Mouse (Mus musculus) midbrain, embryonic 16.5 days (tissue): ENCODE measurements at regions not wholly inside any gene's neighbourhood (a gene's known extent, or its start where the extent isn't known, plus 50 kb on each side); places are given as distances from the start of the nearest gene placed in this dataset.

Experiments used
- ATAC-seq: fragments of 200-750 bp; cut with Nextera tagmentation; 2 replicates; pipeline ENCODE4 v1.8.0; 2017; ENCODE audit warnings: moderate TSS enrichment
- H3K27ac ChIP-seq: fragments of 300-500 bp; sonication (generic); 2 replicates; pipeline ENCODE4 v1.5.1; 2014; ENCODE audit warnings: mild to moderate bottlenecking, low read length, mixed read lengths
- H3K27me3 ChIP-seq: fragments of 300-500 bp; sonication (generic); 2 replicates; pipeline ENCODE4 v1.6.1; 2014; ENCODE audit warnings: low read depth, low read length, mixed read lengths; ENCODE audit not compliant: control insufficient read depth, insufficient read depth
- H3K36me3 ChIP-seq: fragments of 300-500 bp; sonication (generic); 2 replicates; pipeline ENCODE4 v1.6.1; 2014; ENCODE audit warnings: mild to moderate bottlenecking, low read length, moderate library complexity, mixed read lengths; ENCODE audit not compliant: control insufficient read depth, insufficient read depth
- H3K4me1 ChIP-seq: fragments of 300-500 bp; sonication (generic); 2 replicates; pipeline ENCODE4 v1.6.1; 2014; ENCODE audit warnings: mild to moderate bottlenecking, low read length, mixed read lengths; ENCODE audit not compliant: control insufficient read depth, insufficient read depth
- H3K4me2 ChIP-seq: fragments of 300-500 bp; sonication (generic); 2 replicates; pipeline ENCODE4 v1.6.1; 2014; ENCODE audit warnings: mild to moderate bottlenecking, low read length, mixed read lengths
- H3K4me3 ChIP-seq: fragments of 300-500 bp; sonication (generic); 2 replicates; pipeline ENCODE4 v1.5.1; 2014; ENCODE audit warnings: low read depth, mild to moderate bottlenecking, low read length, moderate library complexity, mixed read lengths
- H3K9ac ChIP-seq: fragments of 300-500 bp; sonication (generic); 2 replicates; pipeline ENCODE4 v1.6.1; 2014; ENCODE audit warnings: low read depth, low read length, mixed read lengths
- H3K9me3 ChIP-seq: fragments of 300-500 bp; sonication (generic); replicated peaks from 2 replicates; pipeline ENCODE4 v1.6.1; 2014; ENCODE audit warnings: mild to moderate bottlenecking, low read length, mixed read lengths; ENCODE audit not compliant: control insufficient read depth, poor library complexity, severe bottlenecking
- WGBS: fragments of 180-500 bp; shearing (Covaris S2); extraction: QIAGEN DNeasy Blood & Tissue Kit; methylation state at CpG from one replicate; pipeline ENCODE4 v1.1.7; 2014; 5-methylcytosine and 5-hydroxymethylcytosine counted together

DNA sequence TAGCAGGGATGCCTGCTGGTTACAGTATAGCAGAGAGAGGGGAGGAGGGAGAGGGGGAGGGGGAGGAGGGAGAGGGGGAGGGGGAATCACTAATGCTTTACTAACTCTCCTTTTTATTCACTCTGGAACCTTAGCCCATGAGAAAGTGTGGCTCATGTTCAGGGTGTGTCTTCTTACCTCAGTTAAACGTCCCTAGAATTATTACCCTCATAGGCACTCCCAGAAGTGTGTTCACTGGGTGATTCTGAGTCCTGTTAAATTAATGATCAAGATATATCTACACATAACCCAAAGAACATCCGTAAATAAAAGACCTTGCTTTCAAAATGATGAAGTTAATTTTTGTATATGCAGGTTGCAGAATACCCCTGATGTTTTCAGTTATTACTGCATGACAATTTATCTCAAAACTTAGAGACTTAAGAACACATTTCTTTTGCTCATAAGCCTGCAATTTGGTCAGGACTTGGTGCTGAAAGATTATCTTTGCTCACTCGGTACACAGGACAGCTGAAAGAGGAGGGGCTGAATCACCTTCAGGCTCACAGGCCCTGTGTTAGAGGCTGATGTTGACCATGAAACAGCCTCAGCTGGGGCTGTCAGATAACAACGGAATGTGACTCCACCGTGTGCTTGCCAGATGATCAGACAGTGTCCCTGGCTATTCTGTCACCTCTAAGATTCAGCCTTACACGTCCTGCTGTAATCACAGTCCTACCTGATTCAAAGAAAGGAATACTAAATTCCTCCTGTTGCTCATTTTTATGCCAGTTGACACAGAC, 195.0 kb downstream of the Pik3r1 start:
- Histone ChIP-seq H3K9me3 (no peaks in the 10 kb centered on the region), H3K27ac (no peak overlapping the region), H3K4me1 (peaks cover 4% of the 10 kb centered on the region; the same call in 1 of the 2 replicates), H3K4me2 (no peak overlapping the region), H3K36me3 (no peaks in the 10 kb centered on the region), H3K9ac (no peak overlapping the region), H3K27me3 (no peaks in the 10 kb centered on the region), H3K4me3 (no peak overlapping the region)
- no peak for ATAC-seq
- WGBS: 78% methylated on average over 6 of the region's 6 CpGs

DNA sequence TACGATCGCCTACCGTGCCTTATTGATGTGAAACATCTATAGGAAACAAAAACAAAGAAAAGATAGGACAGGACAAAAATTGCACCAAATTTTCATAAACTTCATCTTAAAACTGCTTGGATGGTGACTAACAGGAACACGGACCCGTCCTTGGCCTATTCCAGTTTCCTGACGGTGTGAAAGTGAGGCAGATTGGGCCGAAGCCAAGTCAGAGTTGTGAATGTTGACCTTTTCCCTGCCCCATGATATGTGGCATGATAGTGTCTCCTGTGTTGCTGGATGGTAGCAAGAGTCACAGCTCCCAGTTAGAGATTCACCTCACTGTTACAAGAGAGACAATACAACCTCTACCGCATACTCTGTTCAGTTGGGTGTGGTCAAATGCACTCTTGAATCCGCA, 195.8 kb downstream of the Pik3r1 start:
- Histone ChIP-seq H3K4me2 (no peak overlapping the region), H3K27ac (no peak overlapping the region), H3K9ac (no peak overlapping the region), H3K36me3 (no peaks in the 10 kb centered on the region), H3K9me3 (no peaks in the 10 kb centered on the region), H3K4me1 (peaks cover 4% of the 10 kb centered on the region; the same call in 1 of the 2 replicates), H3K27me3 (no peaks in the 10 kb centered on the region), H3K4me3 (no peak overlapping the region)
- no peak for ATAC-seq
- 95% methylated on average over 9 of the region's 9 CpGs for WGBS

DNA sequence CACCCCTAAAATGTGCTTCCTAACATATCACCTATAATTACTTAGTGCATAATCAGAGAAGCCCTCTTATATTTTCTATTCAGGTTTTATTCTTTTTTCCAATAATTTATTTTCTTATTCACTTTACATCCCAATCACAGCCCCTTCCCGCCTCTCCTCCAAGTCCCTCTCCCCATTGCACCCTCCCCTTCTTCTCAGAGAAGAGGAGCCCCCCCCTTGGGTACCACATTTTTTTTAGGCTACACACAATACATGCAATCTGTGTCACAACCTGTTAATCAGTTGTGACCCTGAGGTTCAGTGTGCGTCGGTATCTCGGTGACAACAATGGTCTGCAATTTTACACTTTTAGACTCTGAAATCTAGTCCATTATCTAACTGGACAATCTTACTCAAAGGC, 198.0 kb downstream of the Pik3r1 start:
- peaks cover 4% of the 10 kb centered on the region; the same call in 1 of the 2 replicates for H3K4me1 ChIP-seq
- H3K9ac ChIP-seq: no peak overlapping the region
- no peaks in the 10 kb centered on the region for H3K27me3 ChIP-seq
- no peaks in the 10 kb centered on the region for H3K36me3 ChIP-seq
- H3K9me3 ChIP-seq: no peaks in the 10 kb centered on the region
- WGBS: 24% methylated on average over 4 of the region's 4 CpGs
- H3K27ac ChIP-seq: no peak overlapping the region
- no peak overlapping the region for H3K4me3 ChIP-seq
- H3K4me2 ChIP-seq: no peak overlapping the region
- no peak for ATAC-seq

DNA sequence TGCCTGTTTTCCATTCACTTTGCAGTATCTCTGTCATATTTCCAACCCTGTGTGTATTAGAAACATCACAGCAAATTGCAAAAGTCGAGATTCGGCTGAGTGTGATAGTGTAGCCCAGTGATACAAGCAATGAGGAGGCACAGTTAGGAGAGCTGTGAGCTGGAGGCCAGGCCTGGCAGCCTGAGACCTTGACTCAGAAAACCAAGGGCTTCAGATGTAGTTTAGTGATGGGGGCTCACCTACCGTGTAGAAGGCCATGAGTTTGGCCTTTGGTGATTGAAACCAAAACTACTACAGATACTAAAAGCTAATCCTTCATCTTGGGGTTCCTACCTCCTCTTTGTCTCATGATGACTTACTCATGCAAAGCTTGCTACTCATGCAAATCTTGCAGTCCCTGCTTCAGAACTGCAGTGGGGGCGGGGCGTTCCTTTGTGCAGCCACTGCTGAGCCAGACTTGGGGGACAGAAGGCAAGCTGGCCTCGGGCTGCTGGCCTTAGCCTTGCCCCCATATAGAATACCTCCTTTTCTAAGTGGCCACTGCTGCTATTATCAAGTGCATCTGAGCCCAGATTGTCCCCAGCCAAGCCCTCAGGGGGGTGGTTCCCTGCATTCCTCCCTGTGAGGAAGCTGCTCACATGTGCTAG, 198.9 kb downstream of the Pik3r1 start:
- no peaks in the 10 kb centered on the region for H3K27me3 ChIP-seq
- no peak overlapping the region for H3K9ac ChIP-seq
- H3K4me2 ChIP-seq: no peak overlapping the region
- H3K4me3 ChIP-seq: no peak overlapping the region
- no peaks in the 10 kb centered on the region for H3K36me3 ChIP-seq
- H3K9me3 ChIP-seq: no peaks in the 10 kb centered on the region
- whole genome bisulfite sequencing: 52% methylated on average over 6 of the region's 6 CpGs
- H3K4me1 ChIP-seq: peaks cover 4% of the 10 kb centered on the region; the same call in 1 of the 2 replicates
- no peak overlapping the region for H3K27ac ChIP-seq
- ATAC-seq: no peak

DNA sequence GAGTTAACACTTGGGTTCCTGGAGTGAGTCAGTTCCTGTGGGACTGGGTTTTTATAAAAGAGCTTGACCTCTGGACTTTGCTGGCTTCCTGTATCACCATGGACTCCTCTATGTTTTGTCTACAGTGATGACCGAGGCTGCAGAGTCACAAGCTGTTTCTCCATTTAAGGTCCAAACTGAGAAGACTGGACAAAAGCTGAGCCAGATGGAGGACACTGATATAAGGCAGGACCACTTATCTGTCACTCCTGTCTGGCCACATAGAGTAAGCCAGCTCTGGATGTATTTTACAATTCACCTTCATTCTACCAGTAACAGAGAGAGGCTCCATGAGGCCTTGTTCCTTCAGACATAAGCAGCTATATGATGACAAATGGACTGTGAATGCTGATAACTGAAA, 202.7 kb downstream of the Pik3r1 start:
- 93% methylated on average over 1 of the region's 1 CpGs for WGBS
- H3K4me2 ChIP-seq: no peak overlapping the region
- ATAC-seq: no peak
- no peak overlapping the region for H3K9ac ChIP-seq
- no peaks in the 10 kb centered on the region for H3K9me3 ChIP-seq
- H3K4me3 ChIP-seq: no peak overlapping the region
- no peaks in the 10 kb centered on the region for H3K36me3 ChIP-seq
- no peak overlapping the region for H3K27ac ChIP-seq
- H3K4me1 ChIP-seq: peaks cover 4% of the 10 kb centered on the region; the same call in 1 of the 2 replicates
- H3K27me3 ChIP-seq: no peaks in the 10 kb centered on the region

DNA sequence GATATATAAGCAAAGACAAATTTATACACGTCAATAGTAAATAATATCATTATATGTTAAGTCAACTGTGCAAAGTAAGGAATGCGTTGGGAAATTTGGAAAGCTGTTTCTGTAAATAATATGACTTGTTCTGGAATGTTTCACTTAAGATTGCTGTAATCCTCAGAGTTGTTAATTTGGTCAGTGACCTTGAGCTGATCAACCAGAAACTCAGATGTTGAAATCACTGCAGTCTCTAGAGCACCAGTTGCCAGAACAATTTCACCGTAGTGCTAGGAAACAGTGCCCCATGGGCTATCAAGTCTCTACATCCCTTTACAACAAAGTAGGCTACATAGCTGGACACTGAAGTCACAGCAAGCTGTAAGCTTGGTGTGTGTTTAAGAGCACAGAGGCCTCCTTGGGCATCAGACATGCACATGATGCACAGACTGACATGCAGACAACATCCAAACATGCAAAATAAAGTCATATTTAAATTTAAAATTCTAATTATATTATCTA, 212.6 kb downstream of the Pik3r1 start:
- H3K36me3 ChIP-seq: no peaks in the 10 kb centered on the region
- no peaks in the 10 kb centered on the region for H3K4me1 ChIP-seq
- WGBS: 81% methylated on average over 3 of the region's 3 CpGs
- H3K9ac ChIP-seq: no peak overlapping the region
- H3K4me2 ChIP-seq: no peak overlapping the region
- H3K9me3 ChIP-seq: no peaks in the 10 kb centered on the region
- H3K27ac ChIP-seq: no peak overlapping the region
- H3K4me3 ChIP-seq: no peak overlapping the region
- no peaks in the 10 kb centered on the region for H3K27me3 ChIP-seq
- ATAC-seq: no peak

DNA sequence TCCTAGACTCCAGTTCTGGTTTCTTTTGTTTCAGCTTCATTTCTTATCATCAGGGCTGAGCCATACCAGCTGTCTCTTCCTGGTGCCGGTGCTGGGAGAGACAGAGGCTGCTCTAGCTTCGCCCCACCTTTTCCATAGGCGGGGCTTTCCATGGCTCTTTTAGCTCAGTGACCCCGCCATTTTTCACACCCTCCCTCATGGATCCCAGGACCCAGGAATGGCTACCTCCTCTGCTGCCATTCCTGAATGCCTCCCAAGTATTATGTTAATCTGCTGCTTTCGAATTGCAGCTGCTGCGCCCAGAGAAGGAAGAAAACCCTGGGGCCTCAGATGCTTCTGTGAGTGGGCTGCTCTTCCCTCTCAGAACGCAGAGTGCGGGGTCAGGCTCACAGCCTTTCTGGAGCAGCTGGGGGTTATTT, 214.9 kb downstream of the Pik3r1 start:
- Histone ChIP-seq H3K27ac (no peak overlapping the region), H3K4me2 (no peak overlapping the region), H3K36me3 (no peaks in the 10 kb centered on the region), H3K9me3 (no peaks in the 10 kb centered on the region), H3K4me1 (no peaks in the 10 kb centered on the region), H3K9ac (no peak overlapping the region), H3K4me3 (no peak overlapping the region), H3K27me3 (no peaks in the 10 kb centered on the region)
- ATAC-seq: no peak
- 56% methylated on average over 8 of the region's 8 CpGs for WGBS

DNA sequence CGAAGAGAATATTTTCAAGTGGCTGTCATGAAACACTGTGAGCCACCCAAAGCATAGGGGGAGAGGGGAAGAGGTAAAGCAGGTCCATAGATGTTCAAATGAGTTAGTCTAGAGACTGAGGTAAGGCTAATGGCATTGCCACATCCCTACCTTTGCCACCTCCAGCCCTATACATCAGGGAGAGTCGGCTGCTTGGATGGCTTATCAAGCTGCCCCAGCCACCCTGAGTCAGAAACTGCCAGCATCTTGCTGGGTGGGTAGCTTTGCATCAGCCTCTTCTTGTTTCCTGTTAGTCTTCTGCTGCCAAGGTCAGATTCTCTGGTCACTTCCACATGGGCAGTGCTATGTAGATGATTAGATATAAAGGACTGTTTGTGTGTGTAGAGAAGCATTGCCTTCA, 215.6 kb downstream of the Pik3r1 start:
- 86% methylated on average over 2 of the region's 2 CpGs for WGBS
- Histone ChIP-seq H3K9ac (no peak overlapping the region), H3K4me3 (no peak overlapping the region), H3K4me1 (no peaks in the 10 kb centered on the region), H3K27ac (no peak overlapping the region), H3K9me3 (no peaks in the 10 kb centered on the region), H3K36me3 (no peaks in the 10 kb centered on the region), H3K27me3 (no peaks in the 10 kb centered on the region), H3K4me2 (no peak overlapping the region)
- no peak for ATAC-seq

DNA sequence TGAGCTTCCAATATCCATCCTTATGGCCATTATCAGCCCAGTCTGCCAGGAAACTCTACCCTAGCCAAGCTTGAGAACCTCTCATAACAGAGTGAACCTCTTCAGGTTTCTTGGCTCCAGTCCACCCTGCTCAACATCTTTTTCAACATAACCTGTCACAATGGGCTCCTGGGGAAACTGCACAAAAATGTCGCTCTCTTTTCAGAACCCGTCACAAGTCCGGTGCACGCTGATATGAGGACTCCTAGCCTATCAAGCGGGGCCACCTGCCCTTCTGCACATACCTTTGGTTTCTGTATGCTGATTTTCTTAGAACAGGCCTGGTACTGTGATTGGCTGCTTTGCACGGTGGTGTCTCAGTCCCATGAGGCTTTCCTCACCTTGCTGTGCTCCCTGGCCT, 216.9 kb downstream of the Pik3r1 start:
- Histone ChIP-seq H3K27ac (no peak overlapping the region), H3K4me1 (no peaks in the 10 kb centered on the region), H3K9ac (no peak overlapping the region), H3K4me2 (no peak overlapping the region), H3K4me3 (no peak overlapping the region), H3K36me3 (no peaks in the 10 kb centered on the region), H3K9me3 (no peaks in the 10 kb centered on the region), H3K27me3 (no peaks in the 10 kb centered on the region)
- 82% methylated on average over 6 of the region's 6 CpGs for WGBS
- no peak for ATAC-seq
